Mouse (Mus musculus) spleen, adult 18-20 months (tissue): ENCODE measurements around the gene Nanos1.
A peak's percentile ranks its signal among the peaks of the same experiment; 100 is the strongest.

Experiments
- DNase-seq, 2 experiments: peaks; one replicate each; pipeline ENCODE4 v3.0.0; 2022; ENCODE audit warnings: mixed read lengths in 2 of 2

Gene Nanos1

DNA sequence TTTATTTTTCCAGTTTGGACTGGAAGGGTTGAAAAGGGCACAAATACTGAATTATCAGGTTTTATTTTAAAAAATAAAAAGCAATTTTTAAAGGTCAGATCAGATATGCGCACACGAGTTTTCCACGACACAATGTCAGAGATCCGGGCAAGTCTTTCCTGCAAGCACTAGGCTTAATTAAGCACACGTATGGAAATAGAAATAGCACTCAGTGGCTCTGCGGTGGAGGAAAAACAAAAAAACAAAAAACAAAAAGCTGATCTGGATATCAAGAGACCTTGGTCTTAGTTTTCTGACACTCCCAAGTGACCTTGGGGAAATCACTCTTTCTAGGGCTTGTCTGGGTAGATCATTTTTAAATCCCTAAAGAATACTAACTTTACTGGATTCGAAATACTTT is 33.7 kb downstream of the Nanos1 start:
- no peak for DNase-seq

DNA sequence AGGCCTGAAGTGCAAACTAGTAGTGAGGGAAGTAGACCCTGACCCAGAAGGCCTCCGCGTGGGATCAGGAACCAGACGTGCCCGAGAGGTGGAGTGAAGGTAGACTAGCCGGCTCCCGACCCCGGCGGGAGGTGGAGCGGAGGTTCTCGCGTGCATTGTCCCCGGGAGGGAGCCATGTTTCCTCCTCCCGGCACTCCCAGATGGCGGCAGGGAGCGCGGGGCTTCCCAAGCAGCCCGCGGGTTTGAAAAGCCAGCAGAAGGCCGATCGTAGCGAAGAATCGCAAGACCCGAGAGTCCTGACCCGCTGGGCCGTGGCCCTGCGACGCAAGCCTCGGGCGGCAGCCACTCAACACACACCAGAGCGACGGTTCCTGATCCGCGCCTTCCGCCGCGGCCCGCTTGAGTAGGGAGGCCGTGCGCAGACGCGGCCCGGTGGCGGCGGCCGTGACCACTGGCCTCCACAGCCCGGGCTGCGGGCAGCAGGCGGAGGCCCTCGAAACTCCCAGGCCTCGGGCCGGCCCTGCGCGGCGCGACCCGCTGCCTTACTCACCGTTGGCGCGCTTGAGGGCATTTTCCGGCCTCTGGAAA is 34.2 kb downstream of the Nanos1 start:
- peak in 1 of 2 experiments; percentile 52 for DNase-seq

DNA sequence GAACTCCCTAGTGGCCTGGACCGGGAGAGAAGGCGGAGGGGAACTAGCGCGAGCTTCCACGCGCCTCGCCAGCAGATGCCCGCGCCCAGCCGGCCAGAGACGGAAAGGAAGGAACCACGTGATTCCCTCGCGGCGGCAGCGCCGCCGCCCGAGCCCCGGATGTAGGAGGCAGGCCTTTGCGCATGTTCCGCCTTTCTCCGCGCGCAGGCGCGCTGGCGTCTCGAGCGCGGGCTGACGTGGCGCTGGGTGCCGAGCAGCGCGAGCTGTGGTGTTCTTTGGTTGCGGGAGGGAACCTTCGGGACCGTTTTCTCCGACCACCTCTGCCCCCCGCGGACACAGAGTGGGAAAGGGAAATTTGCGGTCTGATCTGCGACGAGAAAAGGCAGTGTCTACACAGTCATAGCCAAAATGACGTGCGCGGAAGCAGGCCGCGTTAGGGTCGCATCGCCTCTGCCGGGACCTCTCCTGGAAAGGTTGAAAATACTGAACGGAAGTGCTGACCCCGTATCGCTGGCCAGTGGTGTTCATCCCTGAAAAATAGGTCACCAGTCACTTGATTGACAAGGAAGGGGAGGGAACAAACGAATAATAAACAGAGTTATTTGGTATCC is 34.9 kb downstream of the Nanos1 start, which contains the start of gene Eif3a:
Gene Eif3a, minus strand, starts transcription at position 108 of the 611 bp plus-strand sequence.
- DNase-seq, result peak; percentile 90

DNA sequence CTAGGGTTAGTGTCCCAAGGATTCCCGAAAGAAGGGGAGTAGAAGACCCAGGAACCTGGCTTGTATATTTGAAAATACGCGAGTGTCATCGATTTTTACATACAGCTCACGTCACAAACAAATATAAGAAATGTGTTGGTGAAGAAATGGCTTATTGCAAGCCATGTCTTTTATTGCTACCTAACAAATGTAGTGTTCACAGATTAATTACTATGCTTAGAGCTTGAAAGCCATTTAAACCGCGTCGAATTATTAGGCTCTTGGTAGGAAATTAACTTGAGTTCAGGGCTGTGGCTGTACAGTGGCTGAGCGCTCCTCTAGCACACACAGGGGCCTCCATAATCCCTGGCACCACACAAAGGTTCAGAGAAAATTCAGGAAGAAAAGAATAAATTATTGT is 35.4 kb downstream of the Nanos1 start:
- DNase-seq, result no peak

DNA sequence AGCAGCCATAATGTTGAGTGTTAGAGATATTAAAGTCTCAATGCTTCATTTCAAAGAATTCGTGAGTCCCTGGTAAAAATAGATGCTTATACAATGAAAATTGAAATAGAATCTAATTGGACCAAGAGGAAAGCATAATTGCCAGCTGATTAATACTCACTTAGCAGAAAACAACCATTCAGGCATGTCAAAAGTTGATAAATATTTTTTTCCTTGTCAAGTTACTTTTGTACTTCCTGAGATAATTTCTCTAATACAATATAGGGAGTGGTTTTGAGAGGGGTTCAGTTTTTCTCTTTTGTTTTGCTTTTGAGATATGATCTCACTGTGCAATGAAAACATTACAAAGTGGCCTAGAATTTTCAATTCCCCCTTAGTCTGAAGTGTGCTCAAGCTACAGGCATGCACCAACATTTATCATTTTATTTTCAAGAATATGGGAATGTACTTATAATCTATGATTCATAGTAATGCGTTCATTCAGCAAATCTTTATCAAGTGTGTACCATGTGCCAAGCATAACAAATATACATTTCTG is 37.5 kb downstream of the Nanos1 start:
- no peak for DNase-seq

DNA sequence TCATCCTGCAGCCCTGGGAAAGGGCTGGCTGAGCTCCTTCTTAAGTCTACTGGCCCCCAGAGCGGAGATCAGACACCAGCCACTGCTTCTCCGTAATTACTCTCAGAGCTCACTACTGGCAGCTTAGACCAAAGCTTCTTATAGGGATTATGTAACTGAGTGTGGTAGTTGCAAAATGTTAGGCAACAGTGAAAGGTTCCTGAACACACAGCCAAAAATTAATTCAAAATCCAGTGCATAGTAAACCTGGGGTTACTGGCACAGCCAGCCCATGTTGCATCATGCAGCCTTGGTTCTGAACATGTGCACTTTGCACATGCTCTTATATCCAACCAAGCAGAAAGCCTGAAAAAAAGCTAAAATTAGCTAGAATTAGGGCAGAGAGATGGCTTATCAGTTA is 39.5 kb downstream of the Nanos1 start:
- DNase-seq, result no peak

DNA sequence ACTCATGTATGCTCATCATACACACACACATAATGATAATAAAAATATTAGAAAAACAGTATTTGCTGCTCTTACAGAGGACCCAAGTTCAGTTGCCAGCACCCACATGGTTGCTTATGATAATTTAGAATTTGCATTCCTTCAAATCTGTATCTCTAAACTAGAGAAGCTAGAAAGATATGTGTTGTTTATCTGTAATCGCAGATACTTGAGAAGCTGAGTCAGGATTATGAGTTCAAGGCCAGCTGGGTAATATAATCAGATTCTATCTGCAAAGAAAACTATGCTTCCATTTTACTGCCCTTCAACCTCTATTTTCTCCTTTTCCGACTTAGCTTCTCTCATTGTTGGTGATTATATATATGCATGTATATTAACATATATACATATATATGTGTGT is 41.6 kb downstream of the Nanos1 start:
- no peak for DNase-seq

DNA sequence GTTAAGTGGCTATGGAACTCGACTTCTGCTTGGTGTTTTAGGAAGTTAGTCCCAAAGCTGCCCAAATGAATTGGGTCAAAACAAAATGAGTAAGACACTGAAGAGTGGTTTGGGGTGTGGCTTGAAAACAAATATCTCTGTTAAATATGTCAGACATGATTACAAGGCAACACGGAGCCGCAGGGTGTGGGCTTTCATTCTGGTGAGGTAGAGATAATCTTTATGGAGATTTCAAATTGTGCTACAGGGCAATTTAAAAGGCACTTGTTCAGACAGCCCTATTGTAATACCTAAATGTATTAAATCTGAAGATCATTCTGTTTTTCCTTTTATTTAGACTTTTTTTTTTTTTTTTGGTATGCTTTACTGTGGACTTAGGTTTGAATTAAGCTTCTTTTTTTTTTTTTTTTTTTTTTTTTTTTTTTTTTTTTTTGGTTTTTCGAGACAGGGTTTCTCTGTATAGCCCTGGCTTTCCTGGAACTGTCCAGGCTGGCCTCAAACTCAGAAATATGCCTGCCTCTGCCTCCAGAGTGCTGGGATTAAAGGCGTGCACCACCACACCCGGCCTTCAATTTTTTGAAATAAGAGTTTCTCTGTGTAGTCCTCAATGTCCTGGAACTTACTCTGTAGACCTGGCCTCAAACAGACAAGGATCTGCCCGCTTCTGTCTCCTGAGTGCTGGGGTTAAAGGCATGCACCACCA is 44.2 kb downstream of the Nanos1 start:
- DNase-seq, result no peak

DNA sequence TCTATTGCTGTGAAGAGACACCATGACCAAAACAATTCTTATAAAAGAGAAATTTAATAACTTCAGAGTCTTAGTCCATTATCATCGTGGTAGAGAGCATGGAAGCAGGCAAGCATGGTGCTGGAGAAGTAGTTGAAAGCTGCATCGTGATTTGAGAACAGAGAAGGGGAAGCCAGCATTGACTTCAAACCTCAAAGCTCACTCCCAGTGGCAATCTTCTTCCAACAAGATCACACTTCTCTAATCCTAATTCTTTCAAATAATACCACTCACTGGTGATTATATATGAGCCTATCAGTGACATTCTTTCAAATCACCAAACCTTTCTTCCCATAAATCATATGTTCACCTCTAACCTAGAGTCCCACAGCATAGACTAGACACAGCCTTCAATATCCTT is 49.1 kb downstream of the Nanos1 start:
- no peak for DNase-seq
